Mouse (Mus musculus) ES-E14 (cell line): ENCODE data around the gene Gm9844. TPM values are rescaled to one million over a fixed set of nuclear protein-coding genes. Genes with fewer than 3 reads are reported as not detected.

Experiments
- DNase-seq: peaks from one replicate; pipeline ENCODE4 v3.0.0-alpha.2; 2013; ENCODE audit warnings: low read depth, low spot score
- H3K27ac ChIP-seq: 2 replicates; pipeline ENCODE4 v1.5.1; 2012; ENCODE audit warnings: low read depth, mild to moderate bottlenecking, low read length, moderate library complexity, mixed read lengths; ENCODE audit not compliant: poor library complexity, insufficient read depth, severe bottlenecking
- H3K36me3 ChIP-seq: 2 replicates; pipeline ENCODE4 v1.6.1; 2012; ENCODE audit warnings: mild to moderate bottlenecking, low read length, moderate library complexity, mixed read lengths; ENCODE audit not compliant: control insufficient read depth, poor library complexity, insufficient read depth, severe bottlenecking
- H3K4me1 ChIP-seq, 2 experiments: fragments of 150-350 bp in 1 of 2; sonication (generic) in 1 of 2; 2 replicates each; pipeline ENCODE4 v1.6.1; 2012; ENCODE audit warnings: low read length in 2 of 2, mild to moderate bottlenecking in 1 of 2, mixed read lengths in 1 of 2; ENCODE audit not compliant: control insufficient read depth in 2 of 2, insufficient read depth in 2 of 2, poor library complexity in 1 of 2
- H3K4me3 ChIP-seq, 2 experiments: fragments of 150-350 bp in 1 of 2; sonication (generic) in 1 of 2; 2 replicates each; pipeline ENCODE4 v1.5.1; 2012; ENCODE audit warnings: low read length in 2 of 2, low read depth in 1 of 2, mild to moderate bottlenecking in 1 of 2, mixed read lengths in 1 of 2; ENCODE audit not compliant: insufficient read depth in 1 of 2, poor library complexity in 1 of 2, severe bottlenecking in 1 of 2
- H3K9ac ChIP-seq: 2 replicates; pipeline ENCODE4 v1.6.1; 2012; ENCODE audit warnings: low read depth, mild to moderate bottlenecking, low read length, mixed read lengths; ENCODE audit not compliant: poor library complexity, insufficient read depth, severe bottlenecking
- H3K9me3 ChIP-seq: fragments of 150-350 bp; sonication (generic); 2 replicates; pipeline ENCODE4 v1.6.1; 2012; ENCODE audit warnings: low read depth, mild to moderate bottlenecking, low read length; ENCODE audit not compliant: control insufficient read depth, insufficient read depth
- CHD2 ChIP-seq: IDR thresholded peaks from 2 replicates; pipeline ENCODE4 v1.6.1; 2014; ENCODE audit warnings: mild to moderate bottlenecking, low read depth, low read length, inconsistent platforms
- HCFC1 ChIP-seq: IDR thresholded peaks from 2 replicates; pipeline ENCODE4 v1.6.1; 2012; ENCODE audit warnings: low read length, inconsistent platforms, borderline replicate concordance; ENCODE audit not compliant: insufficient read depth
- MAFK ChIP-seq: IDR thresholded peaks from 2 replicates; pipeline ENCODE4 v1.6.1; 2014; ENCODE audit warnings: mild to moderate bottlenecking, low read depth, low read length, inconsistent platforms; ENCODE audit not compliant: insufficient read depth
- ZC3H11A ChIP-seq: IDR thresholded peaks from 2 replicates; pipeline ENCODE4 v1.6.1; 2012; ENCODE audit warnings: low read depth, mild to moderate bottlenecking, inconsistent platforms, low read length, borderline replicate concordance
- ZNF384 ChIP-seq: IDR thresholded peaks from 2 replicates; pipeline ENCODE4 v1.6.1; 2012; ENCODE audit warnings: low read depth, low read length, inconsistent platforms
- in situ Hi-C, 2 experiments: fragments of 600-800 bp; cut with MboI; formaldehyde crosslinking; loops; one replicate each; pipeline ENCODE4 v1.15.1; 2025; ENCODE audit warnings: low sequenced_read_pairs in 2 of 2, inconsistent platforms in 1 of 2; ENCODE audit not compliant: unreplicated experiment in 2 of 2
- total RNA-seq: library from RNA; depleted of rRNA; stranded (reverse); fragments of 300-350 nt; gene quantifications from 2 replicates; pipeline ENCODE4 v1.2.3, GENCODE M21; 2012

The Gm9844 gene
- total RNA-seq, 1 experiment: 6.7 TPM

GRCm38 (mm10) chr7:24887096-24887495 is 25.1 kb downstream of the Gm9844 start:
- peak overlapping the region; percentile 63; the same call in 1 of the 2 replicates for H3K27ac ChIP-seq
- H3K36me3 ChIP-seq: peaks cover 59% of the 10 kb centered on the region
- H3K4me3 ChIP-seq: peak overlapping the region; percentile 70 to 98; a peak in 3 of 4 replicates
- TF ChIP-seq MAFK: no peak
- TF ChIP-seq ZNF384: no peak
- no peak for TF ChIP-seq CHD2
- TF ChIP-seq HCFC1: no peak
- TF ChIP-seq ZC3H11A: no peak
- no peaks in the 10 kb centered on the region for H3K9me3 ChIP-seq
- no peak for DNase-seq
- in situ Hi-C loops: no loop called here
- H3K9ac ChIP-seq: peak overlapping the region; percentile 100
- peaks cover 0 to 15% of the 10 kb centered on the region in 2 experiments; a peak in 2 of 4 replicates for H3K4me1 ChIP-seq

DNA sequence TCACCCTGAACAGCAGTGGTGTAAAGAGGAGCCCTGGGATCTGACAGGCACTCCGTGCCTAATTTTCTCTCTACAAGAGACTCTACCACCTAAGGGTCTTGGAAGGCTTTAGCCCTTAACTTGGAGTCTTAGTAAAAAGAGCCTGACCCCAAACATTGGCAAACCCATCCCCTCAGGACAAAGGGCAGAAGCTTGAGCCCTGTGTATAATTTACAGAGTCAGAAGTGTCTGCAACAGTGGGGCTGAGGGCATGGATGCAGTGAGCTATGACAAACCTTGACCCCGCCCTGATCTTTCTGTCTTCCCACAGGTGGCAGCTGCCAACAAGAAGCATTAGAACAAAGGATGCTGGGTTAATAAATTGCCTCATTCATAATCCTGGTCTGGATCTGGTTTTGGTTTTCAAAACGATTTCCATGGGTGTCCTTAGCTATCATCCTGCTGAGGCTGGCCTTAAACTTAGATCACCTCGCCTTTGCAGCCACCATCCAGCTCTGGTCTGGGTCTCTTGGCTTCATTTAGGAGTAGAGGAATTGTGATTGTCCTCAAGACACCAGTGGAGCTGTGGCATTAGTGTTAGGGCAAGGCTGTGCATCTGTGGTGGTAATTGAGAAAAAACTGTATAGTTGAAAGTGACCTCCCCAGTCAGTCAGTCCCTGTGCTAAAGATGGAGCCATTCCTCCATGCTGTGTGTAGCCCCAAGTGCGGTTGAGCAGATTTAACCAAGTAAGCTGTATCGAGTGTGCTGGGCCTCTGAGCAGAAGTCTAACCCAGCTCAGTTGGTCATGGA is 27.6 kb downstream of the Gm9844 start:
- Histone ChIP-seq H3K36me3 (peaks cover 59% of the 10 kb centered on the region), H3K4me1 (peaks cover 0 to 12% of the 10 kb centered on the region in 2 experiments; a peak in 2 of 4 replicates), H3K27ac (0 out of 2 replicates have a peak overlapping the region, but pooled peaks have one; percentile 8), H3K9me3 (no peaks in the 10 kb centered on the region), H3K9ac (no peak overlapping the region), H3K4me3 (no peak overlapping the region)
- TF ChIP-seq ZC3H11A: no peak
- TF ChIP-seq HCFC1: no peak
- TF ChIP-seq CHD2: 0 out of 2 replicates have a peak, but pooled peaks have one; percentile 3
- no peak for DNase-seq
- in situ Hi-C loops: no loop called here

- Histone ChIP-seq H3K4me3 (no peak overlapping the region), H3K9ac (no peak overlapping the region), H3K27ac (0 out of 2 replicates have a peak overlapping the region, but pooled peaks have one; percentile 8), H3K9me3 (no peaks in the 10 kb centered on the region), H3K4me1 (peaks cover 0 to 12% of the 10 kb centered on the region in 2 experiments; a peak in 2 of 4 replicates), H3K36me3 (peaks cover 50% of the 10 kb centered on the region)
- peak; percentile 57; the same call in 1 of the 2 replicates for TF ChIP-seq HCFC1
- peak; percentile 50; the same call in 1 of the 2 replicates for TF ChIP-seq MAFK
- no peak for TF ChIP-seq ZNF384
- in situ Hi-C loops: no loop called here
- DNase-seq: peak; percentile 85
Measured at GRCm38 (mm10) chr7:24890281-24891216, 28.5 kb downstream of the Gm9844 start.

DNA sequence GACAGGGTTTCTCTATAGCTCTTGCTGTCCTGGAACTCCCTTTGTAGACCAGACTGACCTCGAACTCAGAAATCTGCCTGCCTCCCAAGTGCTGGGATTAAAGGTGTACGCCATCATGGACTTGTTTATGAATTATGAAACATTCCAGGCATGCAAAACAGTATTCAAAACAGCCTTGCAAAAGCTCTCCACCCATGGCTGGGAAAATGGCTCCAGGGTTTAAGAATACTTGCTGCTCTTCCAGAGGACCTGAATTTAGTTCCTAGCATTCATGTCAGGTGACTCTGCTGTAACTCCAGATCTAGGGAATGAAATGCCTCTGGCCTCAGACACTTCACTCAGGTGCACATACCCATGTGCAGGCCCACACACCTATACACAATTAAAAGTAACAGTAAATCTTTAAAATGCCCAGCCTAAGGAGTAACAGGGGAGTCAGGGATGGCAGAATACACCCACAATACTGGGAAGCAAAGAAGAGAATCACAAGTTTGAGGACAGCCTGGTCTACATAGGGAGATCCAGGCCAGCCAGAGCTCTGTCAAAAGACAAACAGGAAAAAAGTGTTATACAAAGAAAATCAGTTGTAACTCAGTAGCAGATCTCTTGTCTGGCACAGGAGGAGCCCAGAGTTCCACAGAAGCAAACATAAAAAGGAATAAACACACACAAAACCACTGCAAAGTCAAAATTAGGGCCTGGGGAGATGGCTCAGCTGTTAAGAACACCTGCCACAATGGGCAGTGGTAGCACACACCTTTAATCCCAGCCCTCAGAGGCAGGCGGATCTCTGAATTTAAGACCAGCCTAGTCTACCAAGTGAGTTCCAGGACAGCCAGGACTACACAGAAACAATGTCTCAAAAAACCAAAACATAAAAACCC is 29.5 kb downstream of the Gm9844 start:
- in situ Hi-C loops: no loop called here
- DNase-seq: no peak
- Histone ChIP-seq H3K27ac (no peak overlapping the region; the same call in 1 of the 2 replicates), H3K36me3 (peaks cover 41% of the 10 kb centered on the region), H3K9me3 (no peaks in the 10 kb centered on the region), H3K9ac (no peak overlapping the region), H3K4me1 (peaks cover 0 to 9% of the 10 kb centered on the region in 2 experiments; a peak in 1 of 4 replicates), H3K4me3 (no peak overlapping the region)
- TF ChIP-seq CHD2 (peak; percentile 69; the same call in 1 of the 2 replicates), ZC3H11A (no peak)
